Mouse (Mus musculus) gastrocnemius, adult 18-20 months (tissue): ENCODE results near the gene Nfatc3. TPM values are rescaled to one million over a fixed set of nuclear protein-coding genes. Genes with fewer than 3 reads are reported as not detected.

Experiments
- DNase-seq: peaks from one replicate; pipeline ENCODE4 v3.0.0; 2021; ENCODE audit warnings: low spot score
- total RNA-seq, 2 experiments: library from RNA; stranded (reverse); gene quantifications; 2 replicates each; pipeline ENCODE4 v1.2.3; 2021

Nfatc3 gene
- total RNA-seq, 2 experiments from 2014 or later, result 26.2 to 27.9 TPM

DNA sequence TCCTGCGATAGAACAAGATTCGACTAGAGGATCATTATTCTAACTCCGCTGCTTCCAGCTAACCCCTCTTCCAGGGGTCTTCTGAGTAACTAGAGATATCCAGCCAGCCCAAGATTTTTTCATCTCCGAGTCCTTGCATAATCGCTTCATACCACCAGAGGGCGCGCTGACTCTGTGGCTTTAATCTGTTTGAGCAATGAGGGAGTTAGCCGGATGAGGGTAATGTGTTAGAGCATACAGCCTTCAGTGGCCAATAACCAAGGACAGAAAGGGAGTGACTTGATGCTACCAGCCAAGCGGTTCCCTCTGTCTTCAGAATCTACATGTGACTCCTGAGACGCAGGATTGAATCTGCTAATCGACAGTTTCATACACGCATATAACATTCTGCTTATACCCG lies 82.1 kb downstream of the Nfatc3 start:
- peak; percentile 86 for DNase-seq

DNA sequence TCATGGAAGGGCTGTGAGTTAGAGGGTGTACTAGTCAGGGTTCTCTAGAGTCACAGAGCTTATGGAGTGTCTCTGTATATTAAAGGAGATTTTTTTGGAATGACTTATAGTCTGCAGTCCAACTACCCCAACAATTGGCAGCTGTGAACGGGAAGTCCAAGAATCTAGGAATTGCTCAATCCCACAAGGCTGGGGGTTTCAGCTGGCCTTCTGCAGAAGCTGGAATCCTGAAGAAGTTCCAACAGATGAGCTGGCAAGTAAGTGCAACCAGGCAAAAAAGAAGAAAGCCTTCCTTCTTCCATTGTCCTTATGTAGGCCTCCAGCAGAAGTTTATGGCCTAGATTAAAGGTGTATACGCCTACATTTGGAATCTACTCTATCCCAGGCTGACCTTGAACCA lies 86.7 kb downstream of the Nfatc3 start:
- peak; percentile 47 for DNase-seq

DNA sequence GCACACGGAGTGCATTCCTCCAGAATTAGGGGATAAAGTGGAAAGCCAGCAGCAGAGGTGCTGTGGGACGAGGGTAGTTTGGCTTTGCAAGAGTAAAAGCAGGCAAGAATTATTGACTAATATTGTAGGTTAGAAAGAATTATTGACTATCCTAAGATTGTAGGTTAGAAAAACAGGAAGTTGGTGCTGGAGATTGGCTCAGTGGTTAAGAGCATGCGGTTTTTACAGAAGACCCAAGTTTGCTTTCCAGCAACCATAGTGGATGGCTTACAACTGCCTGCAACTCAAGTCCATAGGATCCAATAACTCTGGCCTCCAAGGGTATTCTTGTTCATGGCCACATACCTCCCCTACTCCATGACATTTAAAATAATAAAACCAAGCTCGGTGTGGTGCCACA lies 87.4 kb downstream of the Nfatc3 start:
- DNase-seq, result no peak

DNA sequence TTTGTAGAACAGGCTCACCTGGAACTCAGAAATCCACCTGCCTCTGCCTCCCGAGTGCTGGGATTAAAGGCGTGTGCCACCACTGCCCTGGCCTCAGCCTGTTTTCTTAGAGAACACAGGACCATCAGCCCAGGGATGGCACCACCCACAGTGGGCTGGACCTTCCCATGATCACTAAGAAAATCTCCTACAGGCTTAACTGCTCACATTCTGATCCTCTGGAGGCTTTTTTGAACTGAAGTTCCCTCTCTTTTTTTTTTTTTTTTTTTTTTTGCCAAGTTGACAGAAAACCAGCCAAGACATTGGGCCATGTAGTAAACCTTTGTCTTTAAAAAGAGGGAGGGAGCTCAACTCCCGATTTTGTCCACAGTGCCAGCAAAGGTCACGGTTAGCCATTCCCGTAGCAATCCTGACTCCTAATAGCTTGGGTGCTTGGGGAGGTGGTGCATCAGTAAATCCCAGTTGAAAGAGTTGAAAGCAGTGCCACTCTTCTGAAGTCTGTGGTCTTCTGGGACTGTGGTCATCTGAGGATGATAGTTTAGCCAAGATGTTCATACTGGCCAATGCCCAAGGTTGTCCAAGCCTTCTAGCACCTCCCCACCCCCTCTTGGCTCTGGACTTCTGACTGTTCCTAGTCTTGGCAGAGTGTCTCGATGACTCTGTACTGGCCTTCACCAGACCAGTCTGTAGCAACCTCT lies 89.4 kb downstream of the Nfatc3 start:
- peak; percentile 81 for DNase-seq

DNA sequence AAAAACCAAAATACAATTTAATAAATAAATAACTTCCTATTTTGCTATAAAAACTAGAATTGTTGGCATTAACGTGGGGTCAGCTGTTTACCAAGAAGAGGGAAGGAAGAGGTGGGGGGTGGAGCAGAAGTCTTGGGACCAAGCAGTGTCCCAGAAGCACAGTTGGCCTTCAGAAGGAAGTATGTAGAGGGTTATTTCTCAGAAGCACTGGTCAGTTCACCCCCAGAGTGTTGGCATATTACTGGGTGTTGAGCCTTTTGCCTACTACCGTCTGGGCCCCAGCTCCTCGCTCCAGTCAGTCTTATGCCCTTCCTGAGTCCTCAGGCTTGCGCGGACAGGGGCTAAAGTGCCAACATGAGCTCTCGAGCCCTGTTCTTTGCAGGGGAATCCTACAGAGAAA lies 90.4 kb downstream of the Nfatc3 start:
- no peak for DNase-seq

DNA sequence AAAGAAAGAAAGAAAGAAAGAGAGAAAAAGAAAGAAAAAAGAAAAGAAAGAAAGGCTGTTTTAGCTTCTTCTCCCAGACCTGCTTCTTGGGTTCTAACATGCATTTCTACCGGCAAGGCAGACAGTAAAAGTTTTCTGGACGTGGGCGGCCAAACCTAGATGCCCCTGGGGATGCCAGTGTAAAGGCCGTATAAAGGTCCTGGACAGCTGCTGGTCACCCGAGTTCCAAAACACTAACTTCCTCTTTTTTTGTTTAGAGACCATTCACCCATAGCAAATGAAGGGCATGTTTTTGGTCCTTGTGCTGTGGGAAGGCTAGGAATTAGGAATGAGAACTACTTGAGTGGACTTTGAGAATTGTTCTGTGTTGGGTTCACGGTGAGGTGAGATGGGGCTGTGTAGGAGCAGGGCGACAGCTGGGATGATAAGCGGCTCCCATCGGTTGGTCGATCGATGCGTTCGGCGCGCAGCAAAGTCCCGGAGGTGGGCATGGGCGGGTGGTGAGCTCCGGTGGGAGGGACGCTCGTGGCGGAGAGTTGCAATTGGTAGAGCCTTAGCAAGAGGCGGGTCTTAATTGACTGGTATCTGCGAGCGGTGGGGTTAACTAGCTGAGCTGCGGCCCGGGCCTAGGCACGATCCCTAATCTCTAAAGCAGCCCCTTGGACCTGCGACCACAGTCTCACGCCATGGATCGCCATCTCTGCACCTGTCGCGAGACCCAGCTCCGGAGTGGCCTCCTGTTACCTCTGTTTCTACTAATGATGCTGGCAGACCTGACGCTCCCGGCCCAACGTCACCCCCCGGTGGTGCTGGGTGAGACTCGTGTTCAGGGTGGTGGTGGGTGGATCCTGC lies 91.4 kb downstream of the Nfatc3 start, which contains the start of gene Pla2g15:
Gene Pla2g15 (plus strand): TSS at position 599 of the 852 bp plus-strand sequence.
- peak; percentile 93 for DNase-seq

DNA sequence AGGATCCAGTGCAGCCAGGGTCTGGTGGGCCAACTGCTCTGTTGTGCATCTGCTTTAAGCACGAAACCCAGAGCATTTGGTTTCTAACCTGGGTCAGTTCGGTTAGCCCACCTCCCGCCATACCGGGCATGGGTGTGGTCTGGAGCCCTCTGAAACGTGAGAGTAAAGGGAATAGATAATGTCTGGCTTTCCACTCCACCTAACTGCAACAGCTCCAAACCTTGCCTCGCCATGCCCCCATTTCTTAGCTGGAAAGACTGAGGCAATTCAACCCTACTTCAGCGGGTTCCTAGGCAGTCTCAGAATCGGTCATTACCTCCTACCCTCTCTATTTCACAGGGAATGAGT lies 92.0 kb downstream of the Nfatc3 start:
- no peak for DNase-seq

DNA sequence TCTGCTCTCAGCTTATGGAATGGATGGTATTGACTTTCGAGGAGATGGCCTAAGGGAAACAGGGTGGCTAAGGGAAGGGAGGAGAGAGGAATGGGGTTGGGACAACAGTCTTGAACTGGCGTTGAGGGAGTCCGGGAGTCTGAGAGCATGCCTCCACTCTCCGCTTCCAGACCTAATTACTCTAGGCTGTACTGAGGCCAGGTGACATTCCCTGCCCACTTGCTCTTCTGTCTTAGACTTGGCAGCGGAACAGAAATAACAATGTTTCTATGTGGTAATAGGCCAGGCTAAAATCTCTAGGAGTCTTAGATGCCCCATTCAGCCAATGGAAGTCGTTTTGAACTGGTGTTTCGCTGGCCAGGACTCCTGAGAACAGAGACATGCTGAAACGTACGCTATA lies 92.4 kb downstream of the Nfatc3 start:
- no peak for DNase-seq

DNA sequence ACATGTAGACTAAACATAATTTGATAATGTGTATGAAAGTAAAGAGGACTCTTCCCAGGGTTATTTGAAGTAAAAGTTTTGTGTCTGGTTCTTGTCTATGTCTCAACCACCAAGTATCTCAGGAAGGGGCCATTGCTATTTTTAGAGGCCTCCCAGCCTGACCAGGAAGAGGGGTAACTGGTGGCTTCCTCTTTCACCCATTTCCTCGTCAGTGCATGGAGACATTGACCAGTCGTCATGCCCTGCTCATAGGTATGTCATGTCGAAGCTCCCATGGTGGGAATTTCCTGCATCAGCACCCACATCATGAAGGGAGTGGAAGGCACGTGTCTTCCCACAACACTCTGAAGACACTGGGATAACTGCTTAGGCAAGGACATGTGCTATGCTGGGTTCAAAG lies 94.2 kb downstream of the Nfatc3 start:
- DNase-seq, result no peak

DNA sequence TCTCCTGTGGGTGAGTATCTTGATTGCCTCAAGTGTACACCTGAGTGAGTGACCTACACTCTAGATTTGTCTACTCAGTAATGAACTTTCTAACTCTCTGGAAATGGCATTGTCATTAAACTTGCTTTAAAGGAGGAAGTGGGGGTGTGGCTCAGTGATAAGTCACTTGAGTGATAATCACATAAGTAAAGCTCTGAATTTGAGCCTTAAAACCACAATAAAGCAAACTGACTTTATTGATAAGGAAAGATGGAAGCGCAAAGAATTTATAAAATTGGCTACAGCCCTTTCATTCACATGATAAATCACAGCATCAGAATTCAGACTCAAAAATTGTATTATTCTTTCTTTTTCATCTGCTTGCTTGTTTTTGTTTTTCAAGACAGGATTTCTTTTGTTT lies 98.8 kb downstream of the Nfatc3 start:
- no peak for DNase-seq

DNA sequence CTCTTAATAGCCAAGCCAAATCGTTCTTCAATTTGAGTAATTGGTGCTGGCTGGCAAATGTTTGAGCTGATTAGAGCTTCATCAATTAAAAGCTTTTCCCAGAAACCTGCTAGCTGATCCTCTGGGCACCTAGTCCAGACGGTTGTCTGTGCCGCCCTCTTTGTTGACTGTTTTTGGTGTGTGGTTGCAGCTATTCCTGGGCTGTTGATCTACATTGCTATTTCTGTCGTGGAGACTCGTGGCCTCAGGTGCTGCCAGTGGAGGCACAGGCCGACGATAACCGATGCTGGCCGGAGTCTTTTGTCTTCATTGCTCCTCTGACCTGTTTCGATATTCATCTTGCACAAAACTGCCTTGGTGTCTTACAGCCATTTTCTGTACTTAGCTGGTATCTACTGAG lies 99.7 kb downstream of the Nfatc3 start:
- DNase-seq, result peak; percentile 64

DNA sequence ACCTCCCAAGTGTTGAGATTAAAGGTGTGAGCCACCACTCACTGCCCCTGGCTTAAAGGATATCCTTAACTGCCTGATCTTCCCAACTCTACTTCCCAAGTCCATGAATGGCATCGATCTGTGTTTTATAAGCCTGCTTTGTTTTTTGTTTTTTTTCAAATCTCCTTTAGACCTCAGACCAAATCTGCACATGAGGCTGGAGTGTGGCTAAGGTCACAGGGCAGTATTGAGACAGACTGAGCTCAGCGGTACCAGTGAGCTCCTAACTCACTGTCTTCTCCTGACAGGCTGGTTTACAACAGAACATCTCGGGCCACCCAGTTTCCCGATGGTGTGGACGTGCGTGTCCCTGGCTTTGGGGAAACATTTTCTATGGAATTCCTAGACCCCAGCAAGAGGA lies 101.2 kb downstream of the Nfatc3 start:
- no peak for DNase-seq

DNA sequence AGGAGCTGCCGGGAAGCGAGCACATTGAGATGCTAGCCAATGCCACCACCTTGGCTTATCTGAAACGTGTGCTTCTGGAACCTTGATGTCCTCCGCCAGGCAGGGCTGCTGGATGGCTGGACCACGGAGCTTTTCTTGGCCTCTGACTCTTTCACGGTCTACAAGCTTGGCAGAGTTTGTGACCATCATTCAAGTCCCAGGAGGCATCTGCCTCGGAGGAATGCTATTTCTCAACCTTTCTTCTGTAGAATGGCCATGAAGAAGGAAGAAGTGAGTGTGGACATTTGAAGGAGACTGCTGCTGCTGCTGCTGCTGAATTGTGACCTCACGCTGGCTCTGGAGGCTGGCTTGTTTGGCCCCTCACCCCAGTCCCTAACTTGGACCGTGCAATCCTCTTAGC lies 104.6 kb downstream of the Nfatc3 start:
- no peak for DNase-seq

DNA sequence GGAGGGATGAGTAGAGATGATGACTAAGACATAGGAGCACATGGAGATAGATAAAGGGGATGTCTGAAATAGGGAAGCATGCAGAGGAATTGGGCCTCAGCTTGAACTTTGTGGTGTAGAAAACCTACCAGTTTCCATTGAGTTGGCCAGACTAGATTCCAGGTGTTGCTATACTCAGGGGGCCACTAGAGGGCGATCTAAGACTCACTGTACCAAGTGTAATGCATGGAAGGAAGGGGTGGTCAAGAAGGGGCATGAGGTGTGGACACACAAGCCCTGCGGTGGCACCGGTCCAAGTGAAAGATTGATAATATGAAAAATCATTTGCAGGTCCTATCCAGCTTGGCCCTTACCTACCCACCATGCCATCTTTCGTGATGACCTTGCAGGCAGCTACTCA lies 106.8 kb downstream of the Nfatc3 start:
- DNase-seq, result peak; percentile 72

DNA sequence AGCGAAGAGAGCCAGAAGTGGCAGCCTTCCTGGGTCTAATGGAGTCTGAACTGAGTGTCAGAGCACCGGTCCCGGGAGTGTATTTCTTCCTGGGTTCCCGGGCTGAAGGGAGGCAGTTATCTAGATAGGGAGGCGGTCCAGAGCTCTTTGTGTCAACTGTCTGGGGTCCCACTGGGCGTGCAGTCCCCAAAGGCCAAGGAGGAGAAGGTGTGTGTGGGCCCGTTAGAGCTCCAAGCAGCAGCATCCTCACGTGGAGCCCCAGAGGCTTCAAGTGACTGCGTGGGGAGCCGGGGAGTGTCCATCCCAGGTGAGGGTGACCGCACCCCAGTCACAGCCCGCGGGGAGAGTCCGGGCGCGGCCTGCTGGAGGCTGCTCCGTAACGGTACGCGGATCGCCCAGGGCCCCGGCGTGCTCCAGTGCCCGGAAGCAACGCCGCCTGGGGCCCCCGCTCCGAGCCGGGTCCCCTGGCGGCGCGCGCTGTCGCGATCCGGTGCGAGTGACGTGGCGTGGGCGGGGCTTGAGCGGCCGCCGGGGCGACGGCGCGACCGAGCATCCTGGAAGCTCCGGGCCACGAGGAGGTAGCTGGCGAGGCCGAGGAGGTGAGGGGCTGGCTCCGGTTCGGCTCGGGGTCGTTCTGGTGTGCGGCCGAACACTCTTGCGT lies 109.8 kb downstream of the Nfatc3 start, which contains the start of gene Slc7a6:
Gene Slc7a6 (plus strand): TSS at position 502 of the 661 bp plus-strand sequence.
- DNase-seq, result peak; percentile 83

DNA sequence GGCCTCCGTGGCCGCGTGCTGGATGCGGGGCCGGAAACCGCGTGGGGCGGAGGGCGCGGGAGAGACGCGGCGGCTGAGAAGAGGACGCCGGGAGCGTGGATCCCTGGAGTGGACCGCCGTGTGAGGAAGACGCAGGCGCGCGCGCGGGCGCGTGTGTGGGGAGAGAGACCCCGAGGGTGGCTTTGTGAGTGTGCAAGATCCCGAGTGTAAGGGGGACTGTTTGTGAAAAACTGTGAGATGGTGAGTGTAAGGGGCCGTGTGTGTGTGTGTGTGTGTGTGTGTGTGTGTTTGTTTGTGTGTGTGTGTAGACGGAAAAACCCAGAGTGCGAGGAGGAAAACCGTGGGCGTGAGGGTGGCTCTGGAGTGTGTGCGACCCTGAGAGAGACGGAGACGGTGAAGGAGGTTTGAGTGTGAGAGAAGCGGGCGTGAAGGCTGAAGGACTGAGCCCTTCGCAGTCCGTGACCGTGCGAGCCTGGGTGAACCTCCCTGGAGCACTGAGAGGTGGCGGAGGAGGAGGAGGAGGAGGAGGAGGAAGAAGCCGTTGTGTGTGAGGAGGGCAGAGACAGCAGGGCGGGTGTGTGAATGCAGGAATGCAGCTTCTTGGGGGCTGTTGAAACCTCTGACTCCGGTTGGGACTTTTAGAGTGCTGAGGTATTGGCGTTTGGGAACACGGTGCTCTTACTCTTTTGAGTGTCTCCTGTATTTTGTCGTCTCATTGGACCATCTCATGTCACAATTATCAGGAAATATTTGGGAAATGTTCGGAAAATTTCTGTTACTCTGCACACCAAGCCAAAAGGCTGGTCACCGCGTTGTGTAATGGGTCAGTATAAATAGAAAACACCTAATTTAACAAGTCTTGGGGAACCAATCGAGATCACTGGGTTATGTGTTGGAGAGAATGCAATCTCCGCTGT lies 110.6 kb downstream of the Nfatc3 start:
- peak; percentile 40 for DNase-seq

DNA sequence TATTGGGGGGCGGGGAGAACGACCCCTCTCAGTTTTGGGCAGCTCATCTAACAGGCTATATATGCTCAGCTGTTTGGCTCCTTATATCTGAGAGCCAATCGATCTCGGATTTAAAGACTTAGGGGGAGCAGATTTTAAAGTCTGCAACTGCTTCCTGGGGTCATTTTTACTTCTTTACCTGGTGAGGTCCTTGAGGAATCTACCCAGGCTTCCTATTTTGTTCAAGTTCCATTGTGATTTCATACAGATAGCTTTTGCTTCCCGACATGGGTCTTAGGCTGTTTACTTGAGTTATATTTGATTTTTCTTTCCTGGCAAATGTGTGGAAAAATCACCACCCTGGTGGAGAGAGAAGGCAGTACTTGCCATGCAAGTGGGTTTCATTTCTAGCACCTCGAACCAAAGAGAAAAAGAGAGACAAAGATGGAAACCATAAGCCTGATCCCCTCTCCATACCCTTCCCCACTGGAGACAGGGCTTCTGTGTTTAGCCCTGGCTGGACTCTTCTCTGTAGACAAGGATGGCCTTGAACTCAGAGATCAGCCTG lies 111.4 kb downstream of the Nfatc3 start:
- no peak for DNase-seq

DNA sequence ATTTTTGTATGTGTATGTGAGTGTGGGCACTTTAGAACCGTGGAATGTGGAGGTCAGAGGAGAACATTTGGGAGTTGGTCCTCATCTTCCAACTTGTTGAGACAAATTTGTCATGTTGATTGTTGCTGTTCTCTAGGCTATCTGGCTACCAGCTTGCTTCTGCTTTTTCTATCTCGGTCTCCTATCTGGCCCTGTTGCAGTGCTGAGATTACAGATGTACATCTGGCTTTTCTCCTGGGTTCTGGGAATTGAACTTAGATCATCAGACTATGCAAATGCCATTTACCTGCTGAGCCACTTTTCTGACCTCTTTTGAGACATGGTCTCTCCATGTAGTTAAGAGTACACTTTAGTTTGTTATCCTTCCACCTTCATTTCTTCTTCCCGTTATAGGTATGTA lies 114.9 kb downstream of the Nfatc3 start:
- DNase-seq, result no peak

DNA sequence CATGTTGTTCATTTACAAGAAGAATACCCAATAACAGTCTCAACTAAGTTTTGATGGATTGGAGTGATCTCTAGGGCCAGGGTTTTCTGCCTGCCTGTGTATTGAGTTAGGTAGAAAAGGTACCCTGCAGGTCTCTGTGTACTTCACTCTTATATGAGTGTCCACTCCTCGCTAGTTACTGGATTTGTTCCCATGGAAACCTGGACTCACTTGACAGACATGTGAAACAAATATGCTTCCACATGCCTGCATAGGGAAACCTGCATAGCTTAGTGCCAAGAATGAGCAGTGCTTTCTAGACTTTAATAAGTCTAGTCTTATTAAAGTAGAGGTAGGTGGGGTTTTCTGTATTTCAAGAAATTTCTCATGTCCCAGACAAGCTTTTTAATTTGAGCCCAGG lies 118.3 kb downstream of the Nfatc3 start:
- no peak for DNase-seq

DNA sequence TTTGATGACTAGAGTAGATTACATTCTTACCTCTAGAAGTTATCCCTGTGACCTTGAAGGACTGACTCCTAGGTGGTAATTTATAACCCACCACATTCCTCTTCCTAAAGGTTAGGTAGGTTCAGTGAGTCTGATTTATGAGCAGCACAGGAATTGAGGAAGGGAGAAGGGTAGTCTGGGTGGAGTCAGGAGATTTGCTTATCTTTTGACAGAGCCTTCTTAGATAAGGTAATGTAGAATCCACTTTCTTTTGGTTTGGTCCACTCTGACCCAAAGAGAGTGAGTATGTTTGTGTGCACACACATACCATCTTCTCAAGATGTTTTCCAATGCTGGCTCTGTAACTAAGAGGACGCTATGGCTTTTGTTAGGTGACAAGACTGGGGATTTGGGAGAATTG lies 119.0 kb downstream of the Nfatc3 start:
- no peak for DNase-seq

DNA sequence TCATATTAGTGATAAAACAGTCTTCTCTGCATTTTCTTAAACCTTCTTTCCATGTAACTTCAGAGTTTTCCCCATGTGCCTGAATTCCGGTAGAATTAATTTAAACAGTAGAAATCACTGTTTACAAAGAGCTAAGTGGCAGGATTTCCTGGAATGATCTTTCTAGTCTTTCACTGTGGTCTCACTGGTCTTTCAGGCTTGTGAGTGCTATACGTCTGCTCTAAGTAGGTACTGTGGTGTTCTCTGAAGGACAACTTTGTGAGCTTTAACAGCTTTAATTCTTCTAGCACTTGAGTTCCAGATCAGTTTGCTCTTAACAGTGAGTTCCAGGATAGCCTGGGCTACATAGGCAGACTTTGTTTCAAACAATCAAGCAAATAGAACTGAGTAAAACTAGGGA lies 119.8 kb downstream of the Nfatc3 start:
- no peak for DNase-seq
